Mouse (Mus musculus) ES-E14 (cell line): Measurements from ENCODE around the gene B3galt1.

Experiments used
- ZC3H11A ChIP-seq: IDR thresholded peaks from 2 replicates; pipeline ENCODE4 v1.6.1; 2012; ENCODE audit warnings: low read depth, mild to moderate bottlenecking, inconsistent platforms, low read length, borderline replicate concordance
- ZNF384 ChIP-seq: IDR thresholded peaks from 2 replicates; pipeline ENCODE4 v1.6.1; 2012; ENCODE audit warnings: low read depth, low read length, inconsistent platforms

DNA sequence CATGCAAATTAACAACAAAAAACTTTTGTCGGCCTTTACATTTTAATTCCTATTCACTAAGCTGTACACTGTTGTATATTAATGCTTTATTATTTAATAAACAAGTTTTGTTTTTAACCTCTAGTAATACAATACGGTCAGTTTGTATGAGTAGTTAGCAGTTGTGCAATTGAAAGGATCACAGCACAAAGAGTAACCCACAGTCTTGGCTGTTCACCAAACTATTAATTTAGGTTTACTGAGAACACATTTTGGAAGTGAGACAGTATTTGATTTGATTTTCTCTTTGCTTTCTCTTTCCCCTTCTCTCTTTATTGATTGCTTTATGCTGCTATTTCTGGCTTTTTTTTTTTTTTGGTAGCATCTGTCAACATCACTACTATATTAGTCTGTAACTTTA lies 106.0 kb downstream of the B3galt1 start:
- TF ChIP-seq ZC3H11A (no peak), ZNF384 (no peak)
